Mouse (Mus musculus) liver, adult 2 months (tissue): ENCODE data around the gene Cd82. TPM values are rescaled to one million over a fixed set of nuclear protein-coding genes. Genes with fewer than 3 reads are reported as not detected.

Experiments
- DNase-seq: peaks from one replicate; pipeline ENCODE4 v3.0.0-alpha.2; 2011; ENCODE audit warnings: low read depth, low spot score; ENCODE audit errors: extremely low read depth
- H3K27ac ChIP-seq: fragments of 200-500 bp; replicated peaks from 2 replicates; pipeline ENCODE4 v1.5.1; 2012; ENCODE audit warnings: low read depth, mild to moderate bottlenecking, control low read depth, inconsistent platforms, low read length; ENCODE audit not compliant: insufficient read depth
- H3K27me3 ChIP-seq: fragments of 200-500 bp; 2 replicates; pipeline ENCODE4 v1.6.1; 2012; ENCODE audit warnings: mild to moderate bottlenecking, moderate library complexity, low read length, inconsistent platforms; ENCODE audit not compliant: control insufficient read depth, insufficient read depth
- H3K36me3 ChIP-seq: fragments of 200-500 bp; 2 replicates; pipeline ENCODE4 v1.6.1; 2012; ENCODE audit warnings: low read length, inconsistent platforms; ENCODE audit not compliant: control insufficient read depth, insufficient read depth
- H3K4me1 ChIP-seq: fragments of 200-500 bp; 2 replicates; pipeline ENCODE4 v1.6.1; 2011; ENCODE audit warnings: low read length; ENCODE audit not compliant: control insufficient read depth, insufficient read depth
- H3K4me3 ChIP-seq: fragments of 200-500 bp; 2 replicates; pipeline ENCODE4 v1.5.1; 2011; ENCODE audit warnings: low read depth, mild to moderate bottlenecking, control low read depth, low read length, moderate library complexity; ENCODE audit not compliant: insufficient read depth
- H3K79me2 ChIP-seq: fragments of 200-500 bp; 2 replicates; pipeline ENCODE4 v1.6.1; 2012; ENCODE audit warnings: inconsistent platforms, mild to moderate bottlenecking, low read length, moderate library complexity; ENCODE audit not compliant: control insufficient read depth, insufficient read depth
- H3K9ac ChIP-seq: fragments of 200-500 bp; 2 replicates; pipeline ENCODE4 v1.6.1; 2012; ENCODE audit warnings: low read depth, mild to moderate bottlenecking, control low read depth, inconsistent platforms, low read length
- CTCF ChIP-seq: fragments of 200-500 bp; IDR thresholded peaks from 2 replicates; pipeline ENCODE4 v1.5.1; 2011; ENCODE audit warnings: low read depth, low read length, control low read depth
- POLR2A ChIP-seq: fragments of 200-500 bp; IDR thresholded peaks from 2 replicates; pipeline ENCODE4 v1.6.1; 2011; ENCODE audit warnings: low read length, control low read depth; ENCODE audit not compliant: insufficient read depth; ENCODE audit errors: extremely low read depth
- WGBS: fragments of 180-500 bp; shearing (Covaris S2); methylation state at CpG from one replicate; pipeline ENCODE4 v1.1.7; 2018; 5-methylcytosine and 5-hydroxymethylcytosine counted together
- polyA plus RNA-seq: library from polyadenylated mRNA; depleted of rRNA; stranded (reverse); fragments of >200 nt; gene quantifications from 2 replicates; pipeline ENCODE4 v1.2.3, GENCODE M21; 2012
- total RNA-seq: library from RNA; depleted of rRNA; stranded (reverse); fragments of >200 nt; gene quantifications from 2 replicates; pipeline ENCODE4 v1.2.3, GENCODE M21; 2014

Cd82 gene
- total and polyA plus RNA-seq, 2 experiments, result 81.6 to 148 TPM

- Histone ChIP-seq H3K27ac (peak overlapping the region; percentile 77), H3K36me3 (no peaks in the 10 kb centered on the region), H3K4me3 (no peak overlapping the region), H3K4me1 (peaks cover 70% of the 10 kb centered on the region), H3K79me2 (peaks cover 39% of the 10 kb centered on the region; the same call in 1 of the 2 replicates), H3K9ac (peak overlapping the region; percentile 7), H3K27me3 (no peaks in the 10 kb centered on the region)
- TF ChIP-seq CTCF (no peak), POLR2A (no peak)
- peak; percentile 69 for DNase-seq
- WGBS, result 7% methylated on average over 6 of the region's 6 CpGs
Measured at GRCm38 (mm10) chr2:93457426-93458130, 5.4 kb downstream of the Cd82 start.

GRCm38 (mm10) chr2:93456140-93456539, 6.8 kb downstream of the Cd82 start:
- H3K4me1 ChIP-seq, result peaks cover 70% of the 10 kb centered on the region
- H3K36me3 ChIP-seq, result no peaks in the 10 kb centered on the region
- TF ChIP-seq CTCF (no peak), POLR2A (no peak)
- no peaks in the 10 kb centered on the region for H3K27me3 ChIP-seq
- H3K79me2 ChIP-seq, result peaks cover 46% of the 10 kb centered on the region; the same call in 1 of the 2 replicates
- DNase-seq, result no peak
- H3K9ac ChIP-seq, result no peak overlapping the region
- H3K27ac ChIP-seq, result 0 out of 2 replicates have a peak overlapping the region, but pooled peaks have one; percentile 3
- no peak overlapping the region for H3K4me3 ChIP-seq
- 26% methylated on average over 3 of the region's 3 CpGs for WGBS

DNA sequence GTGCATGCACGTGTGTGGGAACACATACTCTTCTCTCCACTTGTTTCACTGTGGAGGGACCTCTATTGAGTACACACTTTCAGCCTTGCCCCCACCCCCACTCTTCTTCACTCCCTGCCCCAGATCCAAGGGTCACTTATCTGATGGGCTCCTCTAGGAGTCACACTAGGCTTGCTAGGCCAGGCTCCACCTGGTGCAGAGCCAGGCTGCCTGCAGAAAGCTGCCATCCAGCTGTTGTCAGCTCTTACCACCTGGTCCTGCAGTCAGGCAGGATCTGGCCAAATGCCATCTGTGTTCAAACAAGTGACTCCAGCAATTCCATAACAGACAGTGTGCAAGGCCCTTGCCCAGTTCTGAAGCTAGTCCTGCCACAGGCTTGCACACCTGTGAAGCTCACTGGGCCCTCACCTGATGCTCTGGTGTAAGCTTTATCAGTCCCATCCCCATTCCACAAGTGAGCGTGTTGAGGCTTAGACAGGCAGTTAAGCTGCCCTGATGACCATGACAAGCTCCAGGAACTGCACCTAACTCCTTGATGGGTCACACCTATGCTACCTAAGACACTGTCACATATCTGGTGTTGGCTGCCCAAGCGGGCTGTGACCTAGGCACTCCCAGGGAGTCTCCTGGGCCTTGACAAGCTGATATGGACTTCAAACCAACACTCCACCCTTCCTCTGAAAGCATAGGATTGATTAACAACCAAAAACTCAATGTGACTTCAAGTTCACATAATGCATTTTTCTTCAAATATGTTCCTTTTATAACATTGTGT, 7.9 kb downstream of the Cd82 start:
- no peak overlapping the region for H3K4me3 ChIP-seq
- DNase-seq, result peak; percentile 99

GRCm38 (mm10) chr2:93454334-93454733, 8.6 kb downstream of the Cd82 start:
- Histone ChIP-seq H3K4me1 (peaks cover 57% of the 10 kb centered on the region), H3K79me2 (peaks cover 56% of the 10 kb centered on the region), H3K27ac (peak overlapping the region; percentile 82), H3K4me3 (no peak overlapping the region), H3K27me3 (no peaks in the 10 kb centered on the region), H3K36me3 (no peaks in the 10 kb centered on the region), H3K9ac (0 out of 2 replicates have a peak overlapping the region, but pooled peaks have one; percentile 12)
- no peak for DNase-seq
- WGBS, result 30% methylated on average over 10 of the region's 10 CpGs
- TF ChIP-seq CTCF (no peak), POLR2A (no peak)

More for the DNA sequence above, 7.9 kb downstream of the Cd82 start:
- no peaks in the 10 kb centered on the region for H3K36me3 ChIP-seq
- WGBS, result 34% methylated on average over 3 of the region's 3 CpGs
- no peaks in the 10 kb centered on the region for H3K27me3 ChIP-seq
- 0 out of 2 replicates have a peak overlapping the region, but pooled peaks have one; percentile 12 for H3K9ac ChIP-seq
- H3K27ac ChIP-seq, result peak overlapping the region; percentile 82
- peaks cover 61% of the 10 kb centered on the region for H3K4me1 ChIP-seq
- H3K79me2 ChIP-seq, result peaks cover 49% of the 10 kb centered on the region
- TF ChIP-seq POLR2A, result no peak
- TF ChIP-seq CTCF, result peak; percentile 42; the same call in 1 of the 2 replicates

DNA sequence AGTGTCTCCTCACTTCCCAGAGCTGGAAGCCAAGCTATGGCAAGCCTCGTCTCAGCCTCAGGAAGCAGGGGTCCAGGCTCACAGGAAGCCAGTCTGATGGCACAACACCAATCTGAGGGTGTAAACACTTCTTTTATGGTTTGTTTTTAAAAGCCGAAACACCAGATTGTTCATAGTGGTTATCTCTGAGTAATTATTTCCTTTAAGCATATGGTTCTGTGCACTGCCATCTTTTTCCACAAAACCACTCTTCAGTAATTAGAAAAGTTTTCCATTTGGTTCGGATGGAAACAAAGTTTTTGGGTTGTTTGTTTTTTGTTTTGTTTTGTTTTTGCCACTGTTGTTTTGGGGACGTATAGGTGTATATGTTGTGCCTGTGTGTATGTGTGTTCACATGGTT, 9.9 kb downstream of the Cd82 start:
- 58% methylated on average over 4 of the region's 4 CpGs for WGBS
- peaks cover 63% of the 10 kb centered on the region for H3K79me2 ChIP-seq
- no peak overlapping the region for H3K4me3 ChIP-seq
- H3K27me3 ChIP-seq, result no peaks in the 10 kb centered on the region
- H3K27ac ChIP-seq, result peak overlapping the region; percentile 82
- DNase-seq, result no peak
- no peak for TF ChIP-seq POLR2A
- TF ChIP-seq CTCF, result no peak
- H3K9ac ChIP-seq, result peak overlapping the region; percentile 53; the same call in 1 of the 2 replicates
- peaks cover 45% of the 10 kb centered on the region for H3K4me1 ChIP-seq
- no peaks in the 10 kb centered on the region for H3K36me3 ChIP-seq

- DNase-seq, result no peak
- Histone ChIP-seq H3K4me3 (no peak overlapping the region), H3K79me2 (peaks cover 69% of the 10 kb centered on the region), H3K36me3 (no peaks in the 10 kb centered on the region), H3K27ac (peak overlapping the region; percentile 57), H3K9ac (peak overlapping the region; percentile 53; the same call in 1 of the 2 replicates), H3K27me3 (no peaks in the 10 kb centered on the region), H3K4me1 (peaks cover 45% of the 10 kb centered on the region)
- TF ChIP-seq CTCF (no peak), POLR2A (no peak)
- WGBS, result 29% methylated on average over 4 of the region's 4 CpGs
Measured at GRCm38 (mm10) chr2:93452506-93452905, 10.4 kb downstream of the Cd82 start.
